Mouse (Mus musculus): ENCODE data around the gene Ptpa. TPM values are rescaled to one million over a fixed set of nuclear protein-coding genes. Genes with fewer than 3 reads are reported as not detected.

The Ptpa gene
- polyA plus RNA-seq, 1 experiment, result 83.1 TPM

GRCm38 (mm10) chr2:30495909-30496861 is 80.3 kb downstream of the Ptpa start:
- H3K27me3 ChIP-seq (ENCODE audit: control insufficient read depth, insufficient read depth, low read length, poor library complexity, severe bottlenecking), result no peaks in the 10 kb centered on the region
- peaks cover 3% of the 10 kb centered on the region; the same call in 1 of the 2 replicates for H3K9me3 ChIP-seq (replicated peaks; ENCODE audit: control insufficient read depth, insufficient read depth, low read length, poor library complexity, severe bottlenecking)
- no peaks in the 10 kb centered on the region for H3K36me3 ChIP-seq (ENCODE audit: control insufficient read depth, insufficient read depth, low read length, poor library complexity, severe bottlenecking)
- no peak overlapping the region for H3K27ac ChIP-seq (ENCODE audit: insufficient read depth, low read length)
- no peak for TF ChIP-seq CTCF (IDR thresholded peaks at IDR 0.05; ENCODE audit: low read depth, low read length)
- TF ChIP-seq POLR2A (IDR thresholded peaks at IDR 0.05; ENCODE audit: insufficient read depth, low read length), result no peak
- no peak for TF ChIP-seq EP300 (IDR thresholded peaks at IDR 0.05; ENCODE audit: insufficient read depth, low read depth, low read length)
- no peak overlapping the region for H3K9ac ChIP-seq (ENCODE audit: low read depth, poor library complexity, severe bottlenecking)
- peaks cover 3% of the 10 kb centered on the region for H3K4me1 ChIP-seq (ENCODE audit: control insufficient read depth, insufficient read depth, low read length)
- no peak overlapping the region; the same call in 1 of the 2 replicates for H3K4me3 ChIP-seq (ENCODE audit: low read depth, low read length)

Other genes with a start within 250 kb of the Ptpa start
- 6.5 and 8.0 TPM in 2 replicates for gene Endog, start 244.5 kb upstream of the Ptpa start, polyA plus RNA-seq (2011; ENCODE audit: insufficient read depth, insufficient read length, low read depth, missing spikeins)
- 45.9 and 50.5 TPM in 2 replicates for gene Spout1, start 237.6 kb upstream of the Ptpa start, polyA plus RNA-seq (2011; ENCODE audit: insufficient read depth, insufficient read length, low read depth, missing spikeins)
- gene Kyat1, start 210.2 kb upstream of the Ptpa start, polyA plus RNA-seq (2011; ENCODE audit: insufficient read depth, insufficient read length, low read depth, missing spikeins), result 9.6 and 12.3 TPM in 2 replicates
- gene Lrrc8a, start 178.3 kb upstream of the Ptpa start, polyA plus RNA-seq (2011; ENCODE audit: insufficient read depth, insufficient read length, low read depth, missing spikeins), result 19.2 and 22.0 TPM in 2 replicates
- 1.5 TPM in 1 of 2 replicates, not detected in the other for gene Gm28035, start 175.5 kb upstream of the Ptpa start, polyA plus RNA-seq (2011; ENCODE audit: insufficient read depth, insufficient read length, low read depth, missing spikeins)
- gene Phyhd1, start 149.8 kb upstream of the Ptpa start, polyA plus RNA-seq (2011; ENCODE audit: insufficient read depth, insufficient read length, low read depth, missing spikeins), result 11.4 and 13.0 TPM in 2 replicates
- gene Gm28038, start 135.0 kb upstream of the Ptpa start, polyA plus RNA-seq (2011; ENCODE audit: insufficient read depth, insufficient read length, low read depth, missing spikeins), result 114 and 138 TPM in 2 replicates
- 3.4 and 3.8 TPM in 2 replicates for gene Dolk, start 129.7 kb upstream of the Ptpa start, polyA plus RNA-seq (2011; ENCODE audit: insufficient read depth, insufficient read length, low read depth, missing spikeins)
- 134 and 138 TPM in 2 replicates for gene Nup188, start 129.6 kb upstream of the Ptpa start, polyA plus RNA-seq (2011; ENCODE audit: insufficient read depth, insufficient read length, low read depth, missing spikeins)
- 30.8 and 32.5 TPM in 2 replicates for gene Sh3glb2, start 56.7 kb upstream of the Ptpa start, polyA plus RNA-seq (2011; ENCODE audit: insufficient read depth, insufficient read length, low read depth, missing spikeins)
- gene Miga2, start 51.8 kb upstream of the Ptpa start, polyA plus RNA-seq (2011; ENCODE audit: insufficient read depth, insufficient read length, low read depth, missing spikeins), result 16.6 and 18.6 TPM in 2 replicates
- 42.3 and 44.3 TPM in 2 replicates for gene Dolpp1, start 23.8 kb upstream of the Ptpa start, polyA plus RNA-seq (2011; ENCODE audit: insufficient read depth, insufficient read length, low read depth, missing spikeins)
- gene Crat, start 226 bp upstream of the Ptpa start, polyA plus RNA-seq (2011; ENCODE audit: insufficient read depth, insufficient read length, low read depth, missing spikeins), result 8.9 and 12.3 TPM in 2 replicates
- 5.3 and 6.2 TPM in 2 replicates for gene Ier5l, start 58.2 kb downstream of the Ptpa start, polyA plus RNA-seq (2011; ENCODE audit: insufficient read depth, insufficient read length, low read depth, missing spikeins)
- gene Cstad, start 179.0 kb downstream of the Ptpa start, polyA plus RNA-seq (2011; ENCODE audit: insufficient read depth, insufficient read length, low read depth, missing spikeins), result 0.94 TPM in 1 of 2 replicates, not detected in the other

Measured in ES-Bruce4 (cell line).